Mouse (Mus musculus): ENCODE data around the gene Tnfrsf8. TPM values are rescaled to one million over a fixed set of nuclear protein-coding genes. Genes with fewer than 3 reads are reported as not detected.
A peak's percentile ranks its signal among the peaks of the same experiment; 100 is the strongest.

The Tnfrsf8 gene
- polyA plus RNA-seq, 1 experiment from 2014 or later: 0.07 TPM

- H3K4me3 ChIP-seq (ENCODE audit: low read depth, low read length): no peak overlapping the region
- TF ChIP-seq EP300 (IDR thresholded peaks at IDR 0.05; ENCODE audit: low read depth) (no peak), CTCF (IDR thresholded peaks at IDR 0.05; ENCODE audit: low read depth) (no peak)
- WGBS (ENCODE audit: insufficient replicate concordance): 51% methylated on average over 3 of the region's 3 CpGs
These were observed 12.9 kb downstream of the Tnfrsf8 start for GRCm38 (mm10) chr4:145302106-145302505.

GRCm38 (mm10) chr4:145300210-145300927, 14.6 kb downstream of the Tnfrsf8 start:
- Histone ChIP-seq H3K4me2 (ENCODE audit: low read depth, low read length) (peak overlapping the region; percentile 27; the same call in 1 of the 2 replicates), H3K27me3 (ENCODE audit: insufficient read depth, low read length) (no peaks in the 10 kb centered on the region), H3K4me3 (ENCODE audit: low read depth, low read length) (no peak overlapping the region), H3K9ac (replicated peaks) (no peak overlapping the region), H3K4me1 (ENCODE audit: insufficient read depth) (peaks cover 3% of the 10 kb centered on the region; the same call in 1 of the 2 replicates), H3K27ac (ENCODE audit: low read depth) (no peak overlapping the region), H3K36me3 (replicated peaks; ENCODE audit: insufficient read depth, low read length) (no peaks in the 10 kb centered on the region), H3K9me3 (ENCODE audit: low read length) (no peaks in the 10 kb centered on the region)
- ATAC-seq (peak; percentile 66), DNase-seq (peak; percentile 43)
- TF ChIP-seq EP300 (IDR thresholded peaks at IDR 0.05; ENCODE audit: low read depth) (no peak), CTCF (IDR thresholded peaks at IDR 0.05; ENCODE audit: low read depth) (no peak)
- WGBS (ENCODE audit: insufficient replicate concordance): 12% methylated on average over 11 of the region's 12 CpGs

More at GRCm38 (mm10) chr4:145302106-145302505, 12.9 kb downstream of the Tnfrsf8 start:
- H3K27ac ChIP-seq (ENCODE audit: low read depth): no peak overlapping the region
- H3K36me3 ChIP-seq (replicated peaks; ENCODE audit: insufficient read depth, low read length): no peaks in the 10 kb centered on the region
- H3K27me3 ChIP-seq (ENCODE audit: insufficient read depth, low read length): no peaks in the 10 kb centered on the region
- ATAC-seq: no peak
- no peaks in the 10 kb centered on the region for H3K9me3 ChIP-seq (ENCODE audit: low read length)
- no peak overlapping the region for H3K9ac ChIP-seq (replicated peaks)
- H3K4me1 ChIP-seq (ENCODE audit: insufficient read depth): peaks cover 3% of the 10 kb centered on the region; the same call in 1 of the 2 replicates
- no peak for DNase-seq
- H3K4me2 ChIP-seq (ENCODE audit: low read depth, low read length): no peak overlapping the region

- no peaks in the 10 kb centered on the region for H3K36me3 ChIP-seq (replicated peaks; ENCODE audit: insufficient read depth, low read length)
- H3K4me3 ChIP-seq (ENCODE audit: low read depth, low read length): no peak overlapping the region
- H3K27me3 ChIP-seq (ENCODE audit: insufficient read depth, low read length): no peaks in the 10 kb centered on the region
- no peak for ATAC-seq
- no peak overlapping the region for H3K9ac ChIP-seq (replicated peaks)
- TF ChIP-seq CTCF (IDR thresholded peaks at IDR 0.05; ENCODE audit: low read depth): no peak
- TF ChIP-seq EP300 (IDR thresholded peaks at IDR 0.05; ENCODE audit: low read depth): no peak
- H3K4me1 ChIP-seq (ENCODE audit: insufficient read depth): peaks cover 3% of the 10 kb centered on the region; the same call in 1 of the 2 replicates
- no peak for DNase-seq
- WGBS (ENCODE audit: insufficient replicate concordance): 82% methylated on average over 8 of the region's 8 CpGs
- no peaks in the 10 kb centered on the region for H3K9me3 ChIP-seq (ENCODE audit: low read length)
- H3K27ac ChIP-seq (ENCODE audit: low read depth): no peak overlapping the region
- no peak overlapping the region for H3K4me2 ChIP-seq (ENCODE audit: low read depth, low read length)
These were observed 15.6 kb downstream of the Tnfrsf8 start for GRCm38 (mm10) chr4:145299355-145299754.

- H3K36me3 ChIP-seq (replicated peaks; ENCODE audit: insufficient read depth, low read length): no peaks in the 10 kb centered on the region
- no peak overlapping the region for H3K9ac ChIP-seq (replicated peaks)
- no peak for ATAC-seq
- no peak overlapping the region for H3K4me3 ChIP-seq (ENCODE audit: low read depth, low read length)
- H3K27ac ChIP-seq (ENCODE audit: low read depth): no peak overlapping the region
- DNase-seq: no peak
- TF ChIP-seq EP300 (IDR thresholded peaks at IDR 0.05; ENCODE audit: low read depth) (no peak), CTCF (IDR thresholded peaks at IDR 0.05; ENCODE audit: low read depth) (no peak)
- peaks cover 3% of the 10 kb centered on the region; the same call in 1 of the 2 replicates for H3K4me1 ChIP-seq (ENCODE audit: insufficient read depth)
- H3K9me3 ChIP-seq (ENCODE audit: low read length): no peaks in the 10 kb centered on the region
- no peak overlapping the region for H3K4me2 ChIP-seq (ENCODE audit: low read depth, low read length)
- H3K27me3 ChIP-seq (ENCODE audit: insufficient read depth, low read length): no peaks in the 10 kb centered on the region
- 85% methylated on average over 7 of the region's 7 CpGs for WGBS (ENCODE audit: insufficient replicate concordance)
These were observed 16.1 kb downstream of the Tnfrsf8 start for GRCm38 (mm10) chr4:145298846-145299245.

DNA sequence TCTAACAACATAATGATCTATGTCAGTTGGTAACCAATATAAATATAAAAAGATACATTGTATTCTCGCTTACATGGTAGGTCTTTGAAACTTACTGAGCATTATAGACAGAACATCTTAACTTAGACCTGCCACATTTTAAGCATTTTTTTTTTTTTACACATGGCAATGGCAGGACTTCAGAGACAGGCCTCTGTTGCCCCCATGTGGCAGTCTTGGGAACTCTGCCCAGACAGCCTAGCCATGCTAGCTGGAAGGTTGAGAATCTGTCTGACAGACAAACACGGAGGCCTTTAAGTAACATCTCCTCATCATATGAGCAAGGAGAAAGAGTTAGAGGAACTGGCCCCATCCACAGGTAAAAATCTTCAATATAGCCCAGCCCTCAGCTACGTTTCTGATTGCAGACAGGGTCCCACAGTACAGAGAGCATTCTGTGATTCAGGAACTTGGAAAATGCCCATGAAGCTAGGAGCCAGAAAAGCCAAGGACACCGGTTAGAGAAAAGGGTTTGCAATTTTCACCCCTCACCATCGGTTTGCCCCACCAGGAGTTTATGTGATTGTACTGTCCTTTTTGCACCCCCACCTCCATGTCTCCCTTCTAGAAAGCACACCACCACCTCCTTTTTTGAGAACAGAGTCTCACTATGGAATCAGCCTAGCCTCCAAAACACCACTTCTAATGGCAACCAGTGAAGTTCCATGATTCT, 19.2 kb downstream of the Tnfrsf8 start:
- Histone ChIP-seq H3K4me3 (ENCODE audit: low read depth, low read length) (no peak overlapping the region), H3K27ac (ENCODE audit: low read depth) (no peak overlapping the region), H3K9me3 (ENCODE audit: low read length) (no peaks in the 10 kb centered on the region), H3K27me3 (ENCODE audit: insufficient read depth, low read length) (no peaks in the 10 kb centered on the region), H3K4me2 (ENCODE audit: low read depth, low read length) (no peak overlapping the region), H3K36me3 (replicated peaks; ENCODE audit: insufficient read depth, low read length) (no peaks in the 10 kb centered on the region), H3K4me1 (ENCODE audit: insufficient read depth) (peaks cover 3% of the 10 kb centered on the region; the same call in 1 of the 2 replicates), H3K9ac (replicated peaks) (no peak overlapping the region)
- ATAC-seq (peak; percentile 30; the same call in 1 of the 2 replicates), DNase-seq (peak; percentile 73)
- TF ChIP-seq CTCF (IDR thresholded peaks at IDR 0.05; ENCODE audit: low read depth) (peak; percentile 84), EP300 (IDR thresholded peaks at IDR 0.05; ENCODE audit: low read depth) (no peak)
- WGBS (ENCODE audit: insufficient replicate concordance): 35% methylated on average over 5 of the region's 5 CpGs

DNA sequence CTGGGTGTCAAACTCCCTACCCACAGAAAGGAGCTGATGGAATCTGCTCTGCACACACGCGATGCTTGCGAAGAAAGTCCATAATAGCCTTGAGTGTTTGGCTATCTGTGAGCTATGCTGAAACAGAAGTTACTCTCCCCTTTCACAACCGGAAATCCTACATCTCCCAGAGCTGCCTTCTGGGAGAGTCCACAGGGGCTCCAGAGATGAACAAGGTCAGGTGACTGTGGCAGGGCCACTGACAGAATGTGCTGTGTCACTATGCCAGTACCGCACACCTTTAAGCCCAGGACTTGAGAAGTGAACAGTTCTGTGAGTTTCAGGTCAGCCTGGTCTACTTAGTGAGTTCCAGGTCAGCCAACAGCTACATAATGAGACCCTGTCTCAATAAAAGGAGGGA, 20.4 kb downstream of the Tnfrsf8 start:
- H3K4me1 ChIP-seq (ENCODE audit: insufficient read depth): no peaks in the 10 kb centered on the region
- no peak overlapping the region for H3K4me3 ChIP-seq (ENCODE audit: low read depth, low read length)
- H3K36me3 ChIP-seq (replicated peaks; ENCODE audit: insufficient read depth, low read length): no peaks in the 10 kb centered on the region
- ATAC-seq (no peak), DNase-seq (no peak)
- no peaks in the 10 kb centered on the region for H3K27me3 ChIP-seq (ENCODE audit: insufficient read depth, low read length)
- 60% methylated on average over 5 of the region's 5 CpGs for WGBS (ENCODE audit: insufficient replicate concordance)
- no peak overlapping the region for H3K9ac ChIP-seq (replicated peaks)
- H3K9me3 ChIP-seq (ENCODE audit: low read length): no peaks in the 10 kb centered on the region
- H3K27ac ChIP-seq (ENCODE audit: low read depth): no peak overlapping the region
- no peak overlapping the region for H3K4me2 ChIP-seq (ENCODE audit: low read depth, low read length)
- TF ChIP-seq EP300 (IDR thresholded peaks at IDR 0.05; ENCODE audit: low read depth) (no peak), CTCF (IDR thresholded peaks at IDR 0.05; ENCODE audit: low read depth) (no peak)
